Mouse (Mus musculus) small intestine, adult 10 weeks (tissue): Measurements from ENCODE around the gene Nmd3. TPM values are rescaled to one million over a fixed set of nuclear protein-coding genes. Genes with fewer than 3 reads are reported as not detected.

Experiments used
- polyA plus RNA-seq: library from polyadenylated mRNA; stranded (reverse); fragments of 350-450 nt; fragmentation: Illumina TruSeq; extraction: RNeasy Lipid Tissue Mini Kit (QIAGEN cat#74804); gene quantifications from one replicate; pipeline ENCODE4 v1.2.3, GENCODE M21; 2014; ENCODE audit warnings: low replicate concordance

Gene Nmd3
- polyA plus RNA-seq: 163 TPM

DNA sequence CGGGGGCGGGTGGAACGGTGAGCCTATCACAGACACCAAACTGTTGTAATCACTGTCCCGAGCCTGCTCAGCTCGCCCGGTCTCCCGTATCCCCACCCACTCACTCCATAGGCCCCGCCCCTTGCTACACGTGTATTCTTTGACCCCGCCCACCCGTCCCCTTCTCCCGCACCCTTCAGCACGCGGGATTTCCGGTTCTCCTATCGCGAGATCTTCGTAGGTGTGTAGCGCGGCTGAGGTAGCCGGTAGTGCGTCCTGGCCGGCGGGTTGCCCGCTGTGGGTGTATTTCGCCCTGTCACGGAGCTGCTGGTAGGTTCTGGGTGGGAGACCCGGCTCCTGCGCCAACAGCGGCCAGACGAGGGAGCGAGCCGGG is at the start of gene Nmd3:
Gene Nmd3 (plus strand): TSS at position 172 of the 373 bp plus-strand sequence.

Other genes with a start within 250 kb of the Nmd3 start
- gene B3galnt1, start 123.0 kb upstream of the Nmd3 start, polyA plus RNA-seq: 7.1 TPM
- gene Sptssb, start 138.0 kb downstream of the Nmd3 start, polyA plus RNA-seq: 3.9 TPM